Mouse (Mus musculus) urinary bladder, postnatal 25 days (tissue): ENCODE data around the gene H2-Ab1.

ENCODE experiments used
- DNase-seq: peaks from one replicate; pipeline ENCODE4 v3.0.0; 2022; ENCODE audit warnings: low spot score

H2-Ab1 gene

GRCm38 (mm10) chr17:34285848-34286247 lies 28.4 kb downstream of the H2-Ab1 start:
- no peak for DNase-seq

GRCm38 (mm10) chr17:34286501-34286900 lies 29.0 kb downstream of the H2-Ab1 start:
- no peak for DNase-seq

- DNase-seq: no peak
Observed at GRCm38 (mm10) chr17:34286999-34287398, 29.5 kb downstream of the H2-Ab1 start.

GRCm38 (mm10) chr17:34287648-34288047 lies 30.2 kb downstream of the H2-Ab1 start, which contains the start of gene H2-Aa:
Gene H2-Aa, minus strand, starts transcription at chr17:34287823.
- DNase-seq: peak; percentile 72

GRCm38 (mm10) chr17:34288131-34288530 lies 30.6 kb downstream of the H2-Ab1 start:
- no peak for DNase-seq

- DNase-seq: peak; percentile 61
Observed at GRCm38 (mm10) chr17:34291609-34292008, 34.1 kb downstream of the H2-Ab1 start.

- DNase-seq: no peak
Observed at GRCm38 (mm10) chr17:34292570-34292969, 35.1 kb downstream of the H2-Ab1 start.

- no peak for DNase-seq
Observed at GRCm38 (mm10) chr17:34293533-34293932, 36.0 kb downstream of the H2-Ab1 start.

GRCm38 (mm10) chr17:34294249-34294648 lies 36.8 kb downstream of the H2-Ab1 start:
- no peak for DNase-seq

- no peak for DNase-seq
Observed at GRCm38 (mm10) chr17:34295307-34295706, 37.8 kb downstream of the H2-Ab1 start.

GRCm38 (mm10) chr17:34295891-34296794 lies 38.7 kb downstream of the H2-Ab1 start:
- DNase-seq: peak; percentile 28

GRCm38 (mm10) chr17:34299356-34299755 lies 41.9 kb downstream of the H2-Ab1 start:
- DNase-seq: no peak

- DNase-seq: no peak
Observed at GRCm38 (mm10) chr17:34300071-34300470, 42.6 kb downstream of the H2-Ab1 start.

GRCm38 (mm10) chr17:34300691-34301566 lies 43.4 kb downstream of the H2-Ab1 start:
- no peak for DNase-seq

- no peak for DNase-seq
Observed at GRCm38 (mm10) chr17:34301670-34302190, 44.2 kb downstream of the H2-Ab1 start.

GRCm38 (mm10) chr17:34303789-34304188 lies 46.3 kb downstream of the H2-Ab1 start:
- no peak for DNase-seq

- DNase-seq: peak; percentile 57
Observed at GRCm38 (mm10) chr17:34304751-34305150, 47.3 kb downstream of the H2-Ab1 start.

GRCm38 (mm10) chr17:34305380-34306030 lies 48.0 kb downstream of the H2-Ab1 start, which contains the start of gene H2-Eb1:
Gene H2-Eb1, plus strand, starts transcription at chr17:34305867.
- DNase-seq: peak; percentile 69

GRCm38 (mm10) chr17:34306407-34306806 lies 48.9 kb downstream of the H2-Ab1 start:
- DNase-seq: no peak

GRCm38 (mm10) chr17:34307216-34307615 lies 49.7 kb downstream of the H2-Ab1 start:
- no peak for DNase-seq

- no peak for DNase-seq
Observed at GRCm38 (mm10) chr17:34308161-34308560, 50.7 kb downstream of the H2-Ab1 start.

- DNase-seq: no peak
Observed at GRCm38 (mm10) chr17:34309225-34309624, 51.7 kb downstream of the H2-Ab1 start.
